Mouse (Mus musculus): ENCODE measurements around the gene Sugct. TPM values are rescaled to one million over a fixed set of nuclear protein-coding genes. Genes with fewer than 3 reads are reported as not detected.
A peak's percentile ranks its signal among the peaks of the same experiment; 100 is the strongest.
"Not testable (repeated sequence)": the region's sequence is repeated elsewhere in the genome, so short reads cannot be mapped to it uniquely, and the experiment has no call there.

Sugct gene
- total RNA-seq, 2 experiments from 2014 or later = 0.87 to 0.96 TPM

DNA sequence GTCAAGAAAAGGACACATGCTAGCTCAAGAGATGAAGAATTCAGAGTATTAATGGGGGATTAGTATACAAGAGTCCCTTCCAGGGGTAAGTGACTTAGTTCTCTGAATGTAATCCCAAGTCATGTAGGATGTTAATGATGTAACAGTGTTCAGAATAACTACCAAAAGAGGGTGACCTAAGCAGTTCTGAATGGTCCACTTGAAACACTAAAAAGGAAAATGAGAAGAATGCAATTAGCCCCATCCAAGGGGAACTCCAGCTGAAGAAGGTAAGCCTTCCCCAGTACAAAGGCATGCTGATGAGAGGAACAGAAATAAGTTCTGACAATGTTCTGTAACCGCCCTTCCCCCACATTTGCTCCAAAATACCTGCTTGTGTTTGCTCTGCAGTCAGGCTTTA, 760.3 kb downstream of the Sugct start:
- intact Hi-C loops (cut with DNase I) = no loop called here
- no peak for DNase-seq

GRCm38 (mm10) chr13:16933600-16933999, 761.8 kb downstream of the Sugct start:
- no peak for DNase-seq
- intact Hi-C loops (cut with DNase I) = no loop called here

DNA sequence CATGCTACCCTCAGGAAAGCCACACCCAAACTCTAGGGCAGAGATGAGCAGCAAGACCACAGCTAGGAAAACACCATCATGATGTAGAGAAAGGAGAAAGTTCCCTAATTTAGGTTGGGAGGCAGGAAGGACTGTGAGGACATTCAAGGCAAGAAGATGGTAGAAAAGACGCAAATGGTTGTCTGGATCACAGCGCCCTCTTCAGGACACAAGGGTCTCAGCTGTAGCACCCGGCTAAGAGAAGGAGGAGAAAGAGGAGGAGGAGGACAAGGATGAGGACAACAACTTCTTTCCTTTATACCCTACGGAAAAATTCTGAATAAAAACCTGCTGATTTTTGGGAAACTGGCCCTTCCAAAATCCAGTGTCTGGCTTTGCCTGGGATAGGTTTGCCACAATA, 774.0 kb downstream of the Sugct start:
- intact Hi-C loops (cut with DNase I) = no loop called here
- no peak for DNase-seq

DNA sequence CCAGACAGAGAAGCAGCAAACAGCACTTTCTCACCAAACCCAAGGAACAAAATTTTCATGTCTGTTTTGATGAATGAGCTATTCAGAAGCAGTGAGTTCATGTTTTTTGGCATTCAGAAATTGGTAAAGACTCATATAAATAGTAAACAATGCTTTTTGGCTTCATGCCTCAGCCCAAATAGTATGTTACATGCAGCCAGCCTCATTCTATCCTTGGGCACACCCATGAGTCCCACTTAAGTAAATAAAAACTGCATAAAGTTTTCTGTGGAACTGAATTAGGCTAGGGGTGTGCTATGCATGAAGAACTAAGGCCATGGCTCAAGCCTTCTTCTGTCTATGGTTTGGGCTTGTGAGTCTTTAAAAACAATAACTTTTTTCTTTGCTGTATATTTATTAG, 779.7 kb downstream of the Sugct start:
- intact Hi-C loops (cut with DNase I) = no loop called here
- no peak for DNase-seq

DNA sequence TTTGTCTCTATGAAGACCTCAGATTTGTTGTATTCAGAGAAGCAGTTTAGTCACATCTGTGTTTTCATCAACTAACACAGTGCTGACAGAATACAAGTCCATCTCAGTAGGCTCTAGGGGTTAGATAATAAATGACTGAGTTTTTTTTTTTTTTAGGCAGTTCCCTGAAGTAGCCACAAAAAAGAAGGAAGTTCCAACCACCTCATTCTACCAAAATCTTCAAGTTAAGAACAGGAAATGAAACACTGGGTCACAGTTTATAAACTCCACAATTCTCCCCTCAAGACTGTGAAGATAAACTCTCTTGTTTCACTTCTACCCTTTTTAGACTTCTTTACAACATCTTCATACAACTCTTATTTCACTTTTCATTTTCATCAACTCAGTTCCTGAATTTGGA, 783.1 kb downstream of the Sugct start:
- DNase-seq = no peak
- intact Hi-C loops (cut with DNase I) = no loop called here

GRCm38 (mm10) chr13:16906974-16907373, 788.4 kb downstream of the Sugct start:
- intact Hi-C loops (cut with DNase I) = no loop called here
- no peak for DNase-seq

DNA sequence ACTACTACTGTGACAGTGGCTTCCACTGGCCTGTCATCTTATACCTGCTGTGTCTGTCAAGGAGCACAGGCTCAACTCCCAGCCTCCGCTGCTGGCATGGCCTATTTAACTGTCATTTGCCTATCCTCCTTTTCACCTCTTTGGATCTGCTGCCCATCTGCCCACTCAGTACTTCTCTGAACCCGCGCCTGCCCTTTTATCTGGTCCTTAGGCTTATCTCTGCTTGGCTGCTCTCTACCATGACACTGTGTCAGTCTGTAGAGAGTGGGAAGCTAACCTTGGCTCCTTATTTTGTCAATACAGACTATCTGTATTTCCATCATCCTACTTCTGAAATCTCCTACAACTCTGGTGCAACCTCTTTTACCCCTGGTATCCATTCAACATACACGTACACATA, 793.9 kb downstream of the Sugct start:
- intact Hi-C loops (cut with DNase I) = no loop called here
- DNase-seq = no peak

GRCm38 (mm10) chr13:16898084-16898792, 797.1 kb downstream of the Sugct start:
- no peak for DNase-seq
- intact Hi-C loops (cut with DNase I) = no loop called here

GRCm38 (mm10) chr13:16878056-16878455, 817.3 kb downstream of the Sugct start:
- intact Hi-C loops (cut with DNase I) = no loop called here
- no peak for DNase-seq

DNA sequence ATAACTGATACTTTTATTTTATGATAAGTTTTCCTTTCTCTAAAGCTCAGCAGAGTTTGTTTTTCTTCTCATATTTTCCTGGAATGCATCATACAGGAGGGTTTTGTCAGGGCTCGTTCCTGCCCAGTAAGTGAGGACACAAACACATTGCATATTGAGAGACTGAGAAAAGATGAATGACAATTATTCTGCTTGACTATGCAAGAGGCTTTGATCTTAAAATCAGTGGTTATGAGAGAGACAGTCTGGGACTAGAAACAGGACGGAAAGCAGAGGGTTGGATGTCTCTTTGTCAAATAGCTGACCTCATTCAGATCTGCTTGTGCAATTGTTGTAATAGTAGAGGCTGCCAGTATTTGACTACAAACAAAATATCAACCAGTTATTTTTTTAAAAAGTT, 835.4 kb downstream of the Sugct start:
- no peak for DNase-seq
- intact Hi-C loops (cut with DNase I) = no loop called here

GRCm38 (mm10) chr13:16847236-16847635, 848.1 kb downstream of the Sugct start:
- intact Hi-C loops (cut with DNase I) = no loop called here
- no peak for DNase-seq

GRCm38 (mm10) chr13:16840994-16841393, 854.4 kb downstream of the Sugct start:
- no peak for DNase-seq
- intact Hi-C loops (cut with DNase I) = no loop called here

DNA sequence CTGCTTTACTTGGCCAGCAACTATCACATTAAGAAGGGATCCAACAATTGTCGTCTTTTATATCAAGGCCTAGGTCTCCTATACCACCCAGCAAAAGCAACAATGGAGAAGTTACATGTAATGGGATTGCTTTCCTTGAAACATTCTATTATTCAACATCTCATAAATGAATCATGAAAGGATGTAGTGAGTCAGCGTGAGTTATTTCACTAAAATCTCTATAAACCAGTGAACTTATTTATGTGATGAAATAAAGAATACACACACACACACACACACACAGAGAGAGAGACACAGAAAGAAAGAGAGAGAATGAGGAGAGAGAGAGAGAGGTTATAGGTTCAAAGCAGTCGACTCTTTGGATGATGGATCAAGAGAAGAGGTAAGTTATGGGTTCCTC, 856.9 kb downstream of the Sugct start:
- intact Hi-C loops (cut with DNase I) = no loop called here
- DNase-seq = no peak

DNA sequence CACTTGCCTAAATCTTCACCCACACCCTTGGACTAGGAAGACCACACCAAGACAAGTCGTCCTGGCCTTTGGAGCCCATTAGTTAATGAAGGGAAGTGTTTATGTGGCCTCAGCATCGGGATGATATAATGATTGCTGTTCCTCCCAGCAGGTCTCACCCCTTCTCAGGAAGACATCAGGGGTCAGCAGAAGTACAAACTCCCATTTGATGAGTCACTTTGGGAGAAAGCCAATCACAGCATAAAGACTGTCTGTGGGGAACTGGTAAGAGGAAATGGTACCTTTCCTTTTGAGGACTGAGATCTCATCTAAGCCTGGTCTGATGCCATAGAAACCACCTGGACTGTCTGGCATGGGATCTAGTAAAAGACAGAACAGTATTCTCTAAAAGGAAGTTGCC, 860.2 kb downstream of the Sugct start:
- intact Hi-C loops (cut with DNase I) = no loop called here
- no peak for DNase-seq

DNA sequence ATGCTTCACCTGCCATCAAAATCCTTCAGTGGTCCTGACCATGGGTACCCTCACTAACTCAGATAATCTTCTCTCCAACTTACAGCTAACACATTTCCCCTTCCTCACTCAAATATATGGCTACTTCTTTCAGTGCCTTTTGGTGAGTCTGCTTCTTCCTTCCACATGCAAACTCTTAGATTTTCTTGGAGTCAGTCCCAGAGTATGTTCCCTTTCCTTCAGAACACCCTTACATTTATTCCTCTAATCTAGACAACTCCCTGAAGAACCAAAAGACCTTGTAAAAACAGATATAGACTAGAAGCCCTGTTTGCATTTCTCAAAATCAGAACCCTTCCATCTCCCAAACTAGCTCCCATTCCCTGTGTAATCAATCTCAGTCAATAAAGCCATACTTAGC, 862.3 kb downstream of the Sugct start:
- intact Hi-C loops (cut with DNase I) = no loop called here

DNA sequence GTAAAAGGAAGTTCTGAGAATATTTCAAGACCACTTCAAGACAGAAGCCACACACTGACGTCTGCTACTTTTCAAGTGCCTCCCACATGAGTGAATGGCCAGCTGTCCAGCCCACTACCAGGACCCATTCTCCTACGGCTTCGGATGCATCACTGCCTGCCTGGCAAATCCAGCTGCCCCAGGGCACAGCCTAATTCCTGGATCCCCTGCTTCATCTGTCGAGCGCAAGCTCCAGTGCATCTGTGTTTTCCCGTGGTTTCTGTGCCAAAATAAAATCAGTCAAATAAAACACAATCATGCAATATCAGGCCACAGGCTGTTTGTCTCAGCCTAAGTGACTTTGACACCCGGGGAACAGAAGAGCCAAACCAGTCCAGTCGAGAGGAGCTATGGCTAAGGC, 863.5 kb downstream of the Sugct start:
- peak; percentile 39 for DNase-seq
- intact Hi-C loops (cut with DNase I) = no loop called here

More for the DNA sequence above, 862.3 kb downstream of the Sugct start:
- no peak for DNase-seq

GRCm38 (mm10) chr13:16830291-16830690, 865.1 kb downstream of the Sugct start:
- DNase-seq; intact Hi-C loops (cut with DNase I): not testable (repeated sequence)

DNA sequence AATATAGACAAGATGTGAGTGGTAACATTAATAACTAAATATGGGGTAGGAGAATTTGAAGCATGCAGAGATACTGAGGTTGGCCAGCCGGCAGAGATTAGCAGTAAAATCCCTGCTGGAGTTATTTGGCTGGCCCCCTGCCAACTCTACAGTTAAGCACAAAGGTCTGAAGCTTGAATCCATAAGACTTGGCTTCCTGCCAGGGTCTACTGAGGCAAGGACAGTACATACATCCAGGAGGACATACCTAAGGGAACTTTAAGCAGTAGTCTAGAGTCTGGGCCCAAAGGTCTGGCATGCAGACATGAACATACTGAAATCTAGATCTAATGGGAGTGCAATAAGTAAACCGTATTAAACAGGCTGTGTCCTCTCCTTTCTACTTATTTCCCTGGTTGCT, 865.8 kb downstream of the Sugct start:
- DNase-seq = peak; percentile 24
- intact Hi-C loops (cut with DNase I) = no loop called here

DNA sequence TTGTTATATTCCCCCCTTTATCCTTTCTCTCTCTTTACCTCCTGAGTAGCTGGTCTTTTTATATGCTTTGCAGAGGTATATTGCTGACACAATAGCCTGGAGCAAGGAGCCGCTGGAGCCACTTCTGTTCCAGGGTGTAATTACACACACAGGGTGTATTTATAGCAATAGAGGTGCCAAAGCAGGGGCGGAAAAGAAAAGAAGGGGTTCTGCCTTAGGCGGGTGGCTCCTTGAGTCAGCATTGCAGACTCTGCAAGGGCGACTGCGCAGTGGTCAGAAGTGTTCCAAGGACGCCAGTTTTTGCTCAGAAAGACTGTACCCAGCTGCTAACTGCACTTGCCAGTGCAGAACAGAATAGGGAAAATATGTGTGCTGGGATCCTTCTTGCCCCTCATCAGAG, 869.7 kb downstream of the Sugct start:
- intact Hi-C loops (cut with DNase I) = no loop called here
- no peak for DNase-seq

- DNase-seq = no peak
- intact Hi-C loops (cut with DNase I) = no loop called here
These were observed 873.6 kb downstream of the Sugct start for GRCm38 (mm10) chr13:16821785-16822184.

DNA sequence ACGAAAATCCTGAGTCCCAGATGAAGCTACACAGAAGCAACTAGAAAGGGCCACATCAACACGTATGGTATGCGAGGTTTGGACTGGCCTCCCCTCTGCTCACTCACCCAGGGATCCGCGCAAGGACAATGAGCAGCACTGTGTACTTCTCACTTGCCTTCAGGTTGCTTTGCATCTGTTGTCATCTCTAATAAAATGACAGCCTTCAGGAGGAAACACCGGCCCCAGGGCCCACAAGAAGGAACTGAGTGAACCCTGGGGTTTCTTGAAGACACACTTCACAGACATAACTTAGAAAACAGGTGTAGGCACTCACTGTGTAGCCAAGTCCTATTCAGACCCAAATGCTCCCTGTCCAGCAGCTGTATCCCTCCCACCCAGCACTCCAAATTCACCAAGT, 877.9 kb downstream of the Sugct start:
- DNase-seq = no peak
- intact Hi-C loops (cut with DNase I) = no loop called here

- DNase-seq = no peak
- intact Hi-C loops (cut with DNase I) = no loop called here
These were observed 878.6 kb downstream of the Sugct start for GRCm38 (mm10) chr13:16816747-16817146.

DNA sequence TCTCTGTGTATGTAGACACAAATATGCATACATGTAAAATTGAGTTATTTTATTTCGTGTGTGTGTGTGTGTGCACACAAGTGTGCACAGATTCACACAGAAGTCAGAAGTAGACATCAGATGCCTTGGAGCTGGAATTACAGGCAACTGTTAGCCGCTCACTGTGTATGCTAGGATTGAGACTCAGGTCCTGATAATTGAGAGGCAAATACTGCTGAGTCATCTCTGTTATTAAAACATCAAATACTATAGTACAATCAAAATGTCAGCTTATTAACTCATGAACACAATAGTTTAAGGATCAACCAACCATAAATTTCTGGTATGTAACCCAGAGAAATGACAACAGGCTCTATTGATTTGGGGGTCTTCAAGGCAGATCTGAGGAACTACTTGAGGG, 883.1 kb downstream of the Sugct start:
- intact Hi-C loops (cut with DNase I) = no loop called here

More for the DNA sequence above, 883.1 kb downstream of the Sugct start:
- no peak for DNase-seq
